Mouse (Mus musculus): ENCODE results near the gene Zfr2.

Zfr2 gene

GRCm38 (mm10) chr10:81247804-81248203 is 14.8 kb downstream of the Zfr2 start:
- no peak for DNase-seq (ENCODE audit: low spot score)

- DNase-seq (ENCODE audit: low spot score), result no peak
These were observed 16.5 kb downstream of the Zfr2 start for GRCm38 (mm10) chr10:81249442-81249841.

GRCm38 (mm10) chr10:81252424-81253419 is 19.8 kb downstream of the Zfr2 start, which contains the start of gene Matk:
Gene Matk, plus strand, starts transcription at chr10:81252935.
- peak; percentile 72 for DNase-seq (ENCODE audit: low spot score)

- no peak for DNase-seq (ENCODE audit: low spot score)
These were observed 21.9 kb downstream of the Zfr2 start for GRCm38 (mm10) chr10:81254886-81255285.

GRCm38 (mm10) chr10:81257158-81258039 is 24.4 kb downstream of the Zfr2 start:
- peak; percentile 49 for DNase-seq (ENCODE audit: low spot score)

- no peak for DNase-seq (ENCODE audit: low spot score)
These were observed 26.4 kb downstream of the Zfr2 start for GRCm38 (mm10) chr10:81259225-81259884.

- DNase-seq (ENCODE audit: low spot score), result no peak
These were observed 28.1 kb downstream of the Zfr2 start for GRCm38 (mm10) chr10:81261025-81261424.

GRCm38 (mm10) chr10:81265540-81265939 is 32.6 kb downstream of the Zfr2 start:
- DNase-seq (ENCODE audit: low spot score), result no peak

- peak; percentile 97 for DNase-seq (ENCODE audit: low spot score)
These were observed 33.5 kb downstream of the Zfr2 start, which contains the start of the genes Mrpl54 and Apba3 for GRCm38 (mm10) chr10:81266211-81267105. Gene Mrpl54, minus strand, starts transcription at chr10:81266934. Gene Apba3, plus strand, starts transcription at chr10:81266960.

- peak; percentile 90 for DNase-seq (ENCODE audit: low spot score)
These were observed 35.1 kb downstream of the Zfr2 start for GRCm38 (mm10) chr10:81268056-81268455.

- no peak for DNase-seq (ENCODE audit: low spot score)
These were observed 35.9 kb downstream of the Zfr2 start for GRCm38 (mm10) chr10:81268643-81269412.

- DNase-seq (ENCODE audit: low spot score), result no peak
These were observed 39.4 kb downstream of the Zfr2 start for GRCm38 (mm10) chr10:81272356-81272755.

- no peak for DNase-seq (ENCODE audit: low spot score)
These were observed 40.9 kb downstream of the Zfr2 start for GRCm38 (mm10) chr10:81273842-81274241.

- DNase-seq (ENCODE audit: low spot score), result no peak
These were observed 44.7 kb downstream of the Zfr2 start for GRCm38 (mm10) chr10:81277676-81278075.

GRCm38 (mm10) chr10:81279496-81279895 is 46.5 kb downstream of the Zfr2 start:
- no peak for DNase-seq (ENCODE audit: low spot score)

GRCm38 (mm10) chr10:81284189-81284588 is 51.2 kb downstream of the Zfr2 start:
- no peak for DNase-seq (ENCODE audit: low spot score)

- DNase-seq (ENCODE audit: low spot score), result no peak
These were observed 51.8 kb downstream of the Zfr2 start for GRCm38 (mm10) chr10:81284719-81285118.

- DNase-seq (ENCODE audit: low spot score), result peak; percentile 93
These were observed 52.9 kb downstream of the Zfr2 start for GRCm38 (mm10) chr10:81285694-81286450.

- no peak for DNase-seq (ENCODE audit: low spot score)
These were observed 53.6 kb downstream of the Zfr2 start for GRCm38 (mm10) chr10:81286586-81286985.
